In genomic region chr4:129332846-129333245, GRCm38 (mm10) we compare ENCODE assay signal across 11 mouse cellular contexts. TPM values are rescaled to one million over a fixed set of nuclear protein-coding genes. Genes with fewer than 3 reads are reported as not detected.
DNase-seq lines count a peak whose midpoint lies in the region; ATAC-seq and TF ChIP-seq lines count a peak whose summit lies in the region.
"Had no signal": no experiment of that assay in that cellular context is flagged by ENCODE, and none has a peak within 500 bp of the region (broad histone marks: within the 10 kb centered on the region; RNA-seq: fewer than 3 reads in every experiment).

No protein-coding gene starts in this region.

- no peak; the same call in 1 of the 2 replicates for TF ChIP-seq CTCF in layer of hippocampus, adult 2 months (conservative IDR thresholded peaks at IDR 0.05)

- no peak for DNase-seq in layer of hippocampus, adult 2 months (ENCODE audit: low spot score in 2 of 2)
- DNase-seq in layer of hippocampus, postnatal 25 days (ENCODE audit: extremely low spot score in 1 of 2, low spot score in 1 of 2) = no peak
- no peak for DNase-seq in embryonic facial prominence, embryonic 14.5 days (ENCODE audit: low spot score)
- no peak for DNase-seq in intestine, embryonic 14.5 days (ENCODE audit: low spot score)
- DNase-seq in left cerebral cortex, adult 9 months (ENCODE audit: low spot score in 2 of 2) = no peak
- DNase-seq in layer of hippocampus, adult 9-10 months (ENCODE audit: low spot score) = no peak
- DNase-seq: cerebellum, adult 2 months; heart, adult 2 months; thymus, postnatal 36 days had no signal

- H3K27ac ChIP-seq in layer of hippocampus, adult 2 months = no peak overlapping the region
- no peak overlapping the region for H3K27ac ChIP-seq in embryonic facial prominence, embryonic 14.5 days (replicated peaks; ENCODE audit: low read depth, low read length)
- H3K27ac ChIP-seq in intestine, embryonic 14.5 days (ENCODE audit: low read depth) = no peak overlapping the region
- H3K27ac ChIP-seq in midbrain, embryonic 16.5 days (ENCODE audit: low read length) = no peak overlapping the region
- H3K27ac ChIP-seq: heart, adult 2 months had no signal

- peak overlapping the region; percentile 98; the same call in 1 of the 2 replicates for H3K4me3 ChIP-seq in layer of hippocampus, adult 2 months
- H3K4me3 ChIP-seq in embryonic facial prominence, embryonic 14.5 days (ENCODE audit: low read depth, low read length) = peak overlapping the region; percentile 94
- peak overlapping the region; percentile 95 for H3K4me3 ChIP-seq in intestine, embryonic 14.5 days (ENCODE audit: low read depth, low read length)
- H3K4me3 ChIP-seq in midbrain, embryonic 16.5 days (ENCODE audit: low read depth, low read length) = no peak overlapping the region; the same call in 1 of the 2 replicates
- H3K4me3 ChIP-seq: heart, adult 2 months had no signal

- H3K27me3 ChIP-seq in embryonic facial prominence, embryonic 14.5 days (replicated peaks; ENCODE audit: control insufficient read depth, insufficient read depth, low read length) = no peaks in the 10 kb centered on the region
- no peaks in the 10 kb centered on the region for H3K27me3 ChIP-seq in intestine, embryonic 14.5 days (replicated peaks; ENCODE audit: control insufficient read depth, insufficient read depth, low read length)
- H3K27me3 ChIP-seq in midbrain, embryonic 16.5 days (ENCODE audit: control insufficient read depth, insufficient read depth, low read depth, low read length) = no peaks in the 10 kb centered on the region

- peaks cover 60% of the 10 kb centered on the region for H3K36me3 ChIP-seq in embryonic facial prominence, embryonic 14.5 days (ENCODE audit: control insufficient read depth, insufficient read depth, low read length)
- peaks cover 47% of the 10 kb centered on the region for H3K36me3 ChIP-seq in intestine, embryonic 14.5 days (ENCODE audit: control insufficient read depth, insufficient read depth, low read length)
- peaks cover 11% of the 10 kb centered on the region for H3K36me3 ChIP-seq in midbrain, embryonic 16.5 days (ENCODE audit: control insufficient read depth, insufficient read depth, low read length)

- 22% methylated on average over 1 of the region's 1 CpGs for WGBS in embryonic facial prominence, embryonic 14.5 days
- WGBS in intestine, embryonic 14.5 days = 37% methylated on average over 1 of the region's 1 CpGs
- WGBS in midbrain, embryonic 16.5 days = 27% methylated on average over 1 of the region's 1 CpGs

- peaks cover 29% of the 10 kb centered on the region for H3K4me1 ChIP-seq in embryonic facial prominence, embryonic 14.5 days (ENCODE audit: control insufficient read depth, insufficient read depth, low read length)
- H3K4me1 ChIP-seq in intestine, embryonic 14.5 days (replicated peaks; ENCODE audit: control insufficient read depth, insufficient read depth, low read length) = peaks cover 24% of the 10 kb centered on the region
- H3K4me1 ChIP-seq in midbrain, embryonic 16.5 days (ENCODE audit: control insufficient read depth, insufficient read depth, low read length) = peaks cover 39% of the 10 kb centered on the region

- no peaks in the 10 kb centered on the region for H3K9me3 ChIP-seq in embryonic facial prominence, embryonic 14.5 days (ENCODE audit: control insufficient read depth, low read length)
- no peaks in the 10 kb centered on the region for H3K9me3 ChIP-seq in intestine, embryonic 14.5 days (ENCODE audit: control insufficient read depth, low read length)
- no peaks in the 10 kb centered on the region for H3K9me3 ChIP-seq in midbrain, embryonic 16.5 days (replicated peaks; ENCODE audit: control insufficient read depth, low read length, poor library complexity, severe bottlenecking)

- H3K4me2 ChIP-seq in embryonic facial prominence, embryonic 14.5 days (ENCODE audit: low read depth, low read length) = peak overlapping the region; percentile 61
- peak overlapping the region; percentile 71 for H3K4me2 ChIP-seq in intestine, embryonic 14.5 days (ENCODE audit: low read length)
- peak overlapping the region; percentile 73; the same call in 1 of the 2 replicates for H3K4me2 ChIP-seq in midbrain, embryonic 16.5 days (ENCODE audit: low read length)

- H3K9ac ChIP-seq in embryonic facial prominence, embryonic 14.5 days (ENCODE audit: low read depth, low read length) = peak overlapping the region; percentile 46; the same call in 1 of the 2 replicates
- peak overlapping the region; percentile 17; the same call in 1 of the 2 replicates for H3K9ac ChIP-seq in intestine, embryonic 14.5 days (ENCODE audit: low read length)
- no peak overlapping the region for H3K9ac ChIP-seq in midbrain, embryonic 16.5 days (ENCODE audit: low read depth, low read length)

- no peak for ATAC-seq in embryonic facial prominence, embryonic 14.5 days (ENCODE audit: low read depth)
- no peak for ATAC-seq in intestine, embryonic 14.5 days (replicated peaks; ENCODE audit: low FRiP score, low TSS enrichment, low read depth)
- ATAC-seq in midbrain, embryonic 16.5 days = no peak
- ATAC-seq in frontal cortex, adult (ENCODE audit: low TSS enrichment) = no peak

RNA-seq across cellular contexts. Expression of gene Rbbp4, which starts 2.3 kb away (rescaled TPM):
- 100 to 1,000 TPM; 117 to 130 TPM for total RNA-seq in layer of hippocampus, adult 2 months (2021)
- 100 to 1,000 TPM; 111 to 133 TPM for total RNA-seq in layer of hippocampus, postnatal 25 days (2021)
- polyA plus RNA-seq in embryonic facial prominence, embryonic 14.5 days (2014; fragmentation: Nextera tagmentation; extraction: Ambion mirVana) = 304 and 320 TPM in 2 replicates
- polyA plus RNA-seq in intestine, embryonic 14.5 days (2014; fragmentation: Nextera tagmentation; extraction: Ambion mirVana) = 333 and 352 TPM in 2 replicates
- 267 and 295 TPM in 2 replicates for polyA plus RNA-seq in midbrain, embryonic 16.5 days (2015; fragmentation: Nextera tagmentation; extraction: Ambion mirVana)

RNA-seq across cellular contexts. Expression of gene Zbtb8os, which starts 2.6 kb away (rescaled TPM):
- total RNA-seq in layer of hippocampus, adult 2 months (2021) = 10 to 100 TPM; 31.8 to 32.3 TPM
- total RNA-seq in layer of hippocampus, postnatal 25 days (2021) = 10 to 100 TPM; 30.5 to 33.9 TPM
- polyA plus RNA-seq in embryonic facial prominence, embryonic 14.5 days (2014; fragmentation: Nextera tagmentation; extraction: Ambion mirVana) = 37.1 and 45.0 TPM in 2 replicates
- polyA plus RNA-seq in intestine, embryonic 14.5 days (2014; fragmentation: Nextera tagmentation; extraction: Ambion mirVana) = 46.9 and 51.3 TPM in 2 replicates
- 15.1 and 17.7 TPM in 2 replicates for polyA plus RNA-seq in midbrain, embryonic 16.5 days (2015; fragmentation: Nextera tagmentation; extraction: Ambion mirVana)

RNA-seq across cellular contexts. Expression of gene Zbtb8a, which starts 45.1 kb away (rescaled TPM):
- 1 to 10 TPM; 4.1 TPM for total RNA-seq in layer of hippocampus, adult 2 months (2021)
- total RNA-seq in layer of hippocampus, postnatal 25 days (2021) = 1 to 10 TPM; 4.1 to 5.6 TPM
- 4.6 and 4.9 TPM in 2 replicates for polyA plus RNA-seq in embryonic facial prominence, embryonic 14.5 days (2014; fragmentation: Nextera tagmentation; extraction: Ambion mirVana)
- 7.6 and 11.1 TPM in 2 replicates for polyA plus RNA-seq in intestine, embryonic 14.5 days (2014; fragmentation: Nextera tagmentation; extraction: Ambion mirVana)
- polyA plus RNA-seq in midbrain, embryonic 16.5 days (2015; fragmentation: Nextera tagmentation; extraction: Ambion mirVana) = 23.2 and 23.4 TPM in 2 replicates

RNA-seq across cellular contexts. Expression of gene Sync, which starts 45.4 kb away (rescaled TPM):
- total RNA-seq in layer of hippocampus, adult 2 months (2021) = 1 to 10 TPM in 1 of 2 experiments, under 1 TPM in 1; 0.98 to 1.1 TPM
- 1 to 10 TPM in 1 of 2 experiments, under 1 TPM in 1; 0.79 to 1.3 TPM for total RNA-seq in layer of hippocampus, postnatal 25 days (2021)
- polyA plus RNA-seq in embryonic facial prominence, embryonic 14.5 days (2014; fragmentation: Nextera tagmentation; extraction: Ambion mirVana) = 7.9 and 11.7 TPM in 2 replicates
- polyA plus RNA-seq in intestine, embryonic 14.5 days (2014; fragmentation: Nextera tagmentation; extraction: Ambion mirVana) = 1.3 and 2.1 TPM in 2 replicates
- polyA plus RNA-seq in midbrain, embryonic 16.5 days (2015; fragmentation: Nextera tagmentation; extraction: Ambion mirVana) = 0.63 and 0.85 TPM in 2 replicates
